Mouse (Mus musculus) heart, adult 2 months (tissue): ENCODE measurements around the gene Pik3cd. TPM values are rescaled to one million over a fixed set of nuclear protein-coding genes. Genes with fewer than 3 reads are reported as not detected.

Source experiments
- DNase-seq, 2 experiments: peaks; one replicate each; pipeline ENCODE4 v3.0.0; 2021
- H3K27ac ChIP-seq: fragments of 200-600 bp; 2 replicates; pipeline ENCODE4 v1.8.1; 2022
- H3K27me3 ChIP-seq: fragments of 200-500 bp; 2 replicates; pipeline ENCODE4 v1.6.1; 2012; ENCODE audit warnings: mild to moderate bottlenecking, low read length, inconsistent platforms, mixed read lengths; ENCODE audit not compliant: control insufficient read depth, insufficient read depth
- H3K36me3 ChIP-seq: fragments of 200-500 bp; 2 replicates; pipeline ENCODE4 v1.6.1; 2012; ENCODE audit warnings: low read length, inconsistent platforms; ENCODE audit not compliant: control insufficient read depth, insufficient read depth
- H3K4me1 ChIP-seq: fragments of 200-500 bp; 2 replicates; pipeline ENCODE4 v1.6.1; 2011; ENCODE audit warnings: low read length; ENCODE audit not compliant: control insufficient read depth, insufficient read depth
- H3K4me3 ChIP-seq: fragments of 200-600 bp; 2 replicates; pipeline ENCODE4 v1.8.1; 2022
- H3K79me2 ChIP-seq: fragments of 200-500 bp; replicated peaks from 2 replicates; pipeline ENCODE4 v1.6.1; 2012; ENCODE audit warnings: mild to moderate bottlenecking, inconsistent platforms, low read length, moderate library complexity, mixed read lengths; ENCODE audit not compliant: control insufficient read depth, insufficient read depth
- H3K9ac ChIP-seq: fragments of 200-500 bp; 2 replicates; pipeline ENCODE4 v1.6.1; 2012; ENCODE audit warnings: low read depth, mild to moderate bottlenecking, control low read depth, inconsistent platforms, low read length, mixed read lengths
- CTCF ChIP-seq: fragments of 200-600 bp; IDR thresholded peaks from 2 replicates; pipeline ENCODE4 v1.8.1; 2022; ENCODE audit warnings: antibody characterized with exemption, mild to moderate bottlenecking, moderate library complexity
- EP300 ChIP-seq: fragments of 200-500 bp; IDR thresholded peaks from 2 replicates; pipeline ENCODE4 v1.6.1; 2011; ENCODE audit warnings: low read depth, low read length, control low read depth; ENCODE audit not compliant: insufficient read depth
- POLR2A ChIP-seq: fragments of 200-500 bp; IDR thresholded peaks from 2 replicates; pipeline ENCODE4 v1.6.1; 2011; ENCODE audit warnings: mild to moderate bottlenecking, low read depth, low read length, control low read depth; ENCODE audit not compliant: insufficient read depth
- WGBS: fragments of 180-500 bp; shearing (Covaris S2); methylation state at CpG from one replicate; pipeline ENCODE4 v1.1.7; 2018; 5-methylcytosine and 5-hydroxymethylcytosine counted together
- intact Hi-C: fragments of 180-260 bp; cut with DNase I; formaldehyde crosslinking; loops from one replicate; pipeline ENCODE4 v1.15.1; 2025
- polyA plus RNA-seq: library from polyadenylated mRNA; depleted of rRNA; stranded (reverse); fragments of >200 nt; gene quantifications from 2 replicates; pipeline ENCODE4 v1.2.3, GENCODE M21; 2012
- total RNA-seq, 2 experiments: library from RNA; stranded (reverse); gene quantifications; 2 replicates each; pipeline ENCODE4 v1.2.3; 2021

Pik3cd gene
- total and polyA plus RNA-seq, 3 experiments, result 3.4 to 4.7 (median 4.2) TPM

DNA sequence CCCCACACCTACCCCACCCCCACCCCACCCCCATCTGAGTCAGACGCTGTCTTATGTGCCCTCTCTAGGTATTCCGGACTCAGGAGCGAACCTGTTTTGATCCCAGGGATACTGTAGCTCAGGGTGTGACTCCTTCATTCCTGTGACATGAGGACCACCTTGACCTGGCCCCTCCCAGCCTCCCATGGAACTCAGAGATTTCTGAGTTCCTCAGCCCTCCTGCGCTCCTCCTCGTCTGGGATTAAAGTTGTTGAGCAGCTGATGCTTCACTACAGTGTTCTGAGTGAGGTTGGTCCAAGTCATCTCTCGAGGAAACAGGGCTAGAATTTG, 94.1 kb downstream of the Pik3cd start:
- 95% methylated on average over 6 of the region's 6 CpGs for WGBS
- Histone ChIP-seq H3K27me3 (no peaks in the 10 kb centered on the region), H3K4me1 (peaks cover 6% of the 10 kb centered on the region), H3K27ac (no peak overlapping the region), H3K4me3 (no peak overlapping the region), H3K36me3 (no peaks in the 10 kb centered on the region), H3K79me2 (0 out of 2 replicates have a peak, but pooled peaks cover 1% of the 10 kb centered on the region), H3K9ac (no peak overlapping the region)
- DNase-seq, result no peak
- no peak for TF ChIP-seq CTCF
- TF ChIP-seq EP300, result no peak
- no peak for TF ChIP-seq POLR2A
- intact Hi-C loops, result no loop called here

- Histone ChIP-seq H3K4me1 (peaks cover 6% of the 10 kb centered on the region), H3K9ac (no peak overlapping the region), H3K27ac (no peak overlapping the region), H3K79me2 (peaks cover 4% of the 10 kb centered on the region; the same call in 1 of the 2 replicates), H3K27me3 (no peaks in the 10 kb centered on the region), H3K36me3 (no peaks in the 10 kb centered on the region), H3K4me3 (no peak overlapping the region)
- 59% methylated on average over 20 of the region's 20 CpGs for WGBS
- intact Hi-C loops, result no loop called here
- no peak for TF ChIP-seq CTCF
- DNase-seq, result no peak
These were observed 94.6 kb downstream of the Pik3cd start for GRCm38 (mm10) chr4:149607591-149608308.

GRCm38 (mm10) chr4:149606766-149607358, 95.5 kb downstream of the Pik3cd start:
- peak overlapping the region; percentile 1; the same call in 1 of the 2 replicates for H3K27ac ChIP-seq
- 45% methylated on average over 15 of the region's 15 CpGs for WGBS
- H3K9ac ChIP-seq, result no peak overlapping the region
- peaks cover 6% of the 10 kb centered on the region for H3K4me1 ChIP-seq
- DNase-seq, result no peak
- intact Hi-C loops, result no loop called here
- no peak overlapping the region for H3K4me3 ChIP-seq
- peaks cover 6% of the 10 kb centered on the region for H3K79me2 ChIP-seq
- no peaks in the 10 kb centered on the region for H3K27me3 ChIP-seq
- H3K36me3 ChIP-seq, result no peaks in the 10 kb centered on the region
- TF ChIP-seq CTCF (no peak), POLR2A (no peak), EP300 (no peak)

GRCm38 (mm10) chr4:149606056-149606455, 96.3 kb downstream of the Pik3cd start:
- no peak for DNase-seq
- Histone ChIP-seq H3K27ac (no peak overlapping the region), H3K27me3 (no peaks in the 10 kb centered on the region), H3K4me1 (peaks cover 8% of the 10 kb centered on the region), H3K4me3 (no peak overlapping the region), H3K79me2 (peaks cover 6% of the 10 kb centered on the region), H3K36me3 (no peaks in the 10 kb centered on the region), H3K9ac (no peak overlapping the region)
- intact Hi-C loops, result no loop called here
- 80% methylated on average over 18 of the region's 18 CpGs for WGBS
- TF ChIP-seq CTCF, result no peak
- TF ChIP-seq POLR2A, result no peak
- no peak for TF ChIP-seq EP300

DNA sequence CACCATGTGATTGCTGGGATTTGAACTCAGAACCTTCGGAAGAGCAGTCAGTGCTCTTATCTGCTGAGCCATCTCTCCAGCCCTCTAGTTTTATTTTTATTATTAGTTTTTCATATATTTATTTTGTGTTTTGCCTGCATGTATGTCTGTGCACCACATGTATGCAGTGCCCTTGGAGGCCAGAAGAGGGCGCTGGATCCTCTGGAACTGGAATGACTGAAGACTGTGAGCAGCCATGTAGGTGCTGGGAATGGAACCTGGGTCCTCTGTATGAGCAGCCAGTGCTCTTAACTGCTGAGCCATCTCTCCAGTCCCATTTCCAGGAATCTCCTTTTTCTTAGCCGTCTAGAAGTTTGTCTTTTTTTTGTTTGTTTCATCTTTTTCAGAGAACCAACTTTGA, 97.9 kb downstream of the Pik3cd start:
- Histone ChIP-seq H3K36me3 (no peaks in the 10 kb centered on the region), H3K9ac (no peak overlapping the region), H3K27ac (no peak overlapping the region), H3K79me2 (peaks cover 6% of the 10 kb centered on the region), H3K27me3 (no peaks in the 10 kb centered on the region), H3K4me1 (peaks cover 11% of the 10 kb centered on the region), H3K4me3 (no peak overlapping the region)
- TF ChIP-seq CTCF, result peak; percentile 53
- no peak for TF ChIP-seq POLR2A
- no peak for TF ChIP-seq EP300
- DNase-seq, result no peak
- WGBS, result 80% methylated on average over 3 of the region's 3 CpGs
- intact Hi-C loops, result no loop called here

GRCm38 (mm10) chr4:149603860-149604259, 98.5 kb downstream of the Pik3cd start:
- WGBS, result 73% methylated on average over 1 of the region's 1 CpGs
- H3K9ac ChIP-seq, result no peak overlapping the region
- peaks cover 6% of the 10 kb centered on the region for H3K79me2 ChIP-seq
- TF ChIP-seq EP300 (no peak), POLR2A (no peak)
- H3K4me3 ChIP-seq, result no peak overlapping the region
- no peaks in the 10 kb centered on the region for H3K36me3 ChIP-seq
- H3K4me1 ChIP-seq, result peaks cover 11% of the 10 kb centered on the region
- no peak for DNase-seq
- H3K27ac ChIP-seq, result no peak overlapping the region
- intact Hi-C loops, result no loop called here
- no peaks in the 10 kb centered on the region for H3K27me3 ChIP-seq
